Mouse (Mus musculus) megakaryocyte-erythroid progenitor cell, adult 5-6 weeks (primary cell): Measurements from ENCODE around the gene Fmo4. TPM values are rescaled to one million over a fixed set of nuclear protein-coding genes. Genes with fewer than 3 reads are reported as not detected.

Experiments
- ATAC-seq: replicated peaks from 2 replicates; pipeline ENCODE4 v1.8.0; 2016; ENCODE audit warnings: mild to moderate bottlenecking, inconsistent platforms; ENCODE audit not compliant: severe bottlenecking, poor library complexity, low FRiP score, low TSS enrichment
- total RNA-seq, 2 experiments: library from RNA; stranded (forward) in 1 of 2; stranded (reverse) in 1 of 2; fragments of 200-1000, 215-1000 nt in 1 of 2; fragments of >200 nt in 1 of 2; fragmentation: Nextera tagmentation in 1 of 2; gene quantifications; 2 replicates each; pipeline ENCODE4 v1.2.3; 2014 to 2017

The Fmo4 gene
- total RNA-seq (2014; fragmentation: Nextera tagmentation) = not detected in 2 replicates
- 0.42 TPM in 1 of 2 replicates, not detected in the other for total RNA-seq (2017)

- no peak; the same call in 1 of the 2 replicates for ATAC-seq
These were observed at the start of gene Fmo4 for GRCm38 (mm10) chr1:162813836-162814156. Gene Fmo4 (minus strand): TSS chr1:162813972.

- no peak for ATAC-seq
These were observed 48.6 kb upstream of the Fmo4 start for GRCm38 (mm10) chr1:162862328-162862727.

GRCm38 (mm10) chr1:162859996-162860605 lies 46.3 kb upstream of the Fmo4 start:
- ATAC-seq = no peak

GRCm38 (mm10) chr1:162859545-162859976 lies 45.8 kb upstream of the Fmo4 start:
- ATAC-seq = no peak

- ATAC-seq = no peak
These were observed 45.0 kb upstream of the Fmo4 start for GRCm38 (mm10) chr1:162858748-162859130.

- ATAC-seq = no peak
These were observed 44.3 kb upstream of the Fmo4 start for GRCm38 (mm10) chr1:162857766-162858747.

- ATAC-seq = no peak
These were observed 40.2 kb upstream of the Fmo4 start for GRCm38 (mm10) chr1:162853812-162854482.

- no peak for ATAC-seq
These were observed 33.8 kb upstream of the Fmo4 start for GRCm38 (mm10) chr1:162847554-162847953.

- ATAC-seq = no peak
These were observed 26.4 kb upstream of the Fmo4 start for GRCm38 (mm10) chr1:162840211-162840610.

- no peak for ATAC-seq
These were observed 25.2 kb upstream of the Fmo4 start for GRCm38 (mm10) chr1:162838976-162839375.

- no peak for ATAC-seq
These were observed 20.6 kb upstream of the Fmo4 start for GRCm38 (mm10) chr1:162834342-162834741.

- ATAC-seq = no peak
These were observed 18.8 kb upstream of the Fmo4 start for GRCm38 (mm10) chr1:162832574-162832953.

- no peak for ATAC-seq
These were observed 18.2 kb upstream of the Fmo4 start for GRCm38 (mm10) chr1:162831838-162832573.

- ATAC-seq = no peak
These were observed 5.5 kb upstream of the Fmo4 start for GRCm38 (mm10) chr1:162819280-162819679.

- ATAC-seq = no peak
These were observed 1.8 kb upstream of the Fmo4 start for GRCm38 (mm10) chr1:162815381-162816127.

GRCm38 (mm10) chr1:162814932-162815331 lies 1.2 kb upstream of the Fmo4 start:
- no peak for ATAC-seq

GRCm38 (mm10) chr1:162813143-162813835 lies 483 bp downstream of the Fmo4 start:
- no peak for ATAC-seq

GRCm38 (mm10) chr1:162808541-162808940 lies 5.2 kb downstream of the Fmo4 start:
- no peak for ATAC-seq
